Mouse (Mus musculus) heart, postnatal 0 days (tissue): ENCODE results near the gene Eef1a2.

Experiments
- CTCF ChIP-seq: IDR thresholded peaks from 2 replicates; pipeline ENCODE4 v1.5.1; 2016; ENCODE audit warnings: antibody characterized with exemption, control low read depth, low read depth
- EP300 ChIP-seq: IDR thresholded peaks from 2 replicates; pipeline ENCODE4 v1.6.1; 2016; ENCODE audit warnings: antibody characterized with exemption, low read depth

DNA sequence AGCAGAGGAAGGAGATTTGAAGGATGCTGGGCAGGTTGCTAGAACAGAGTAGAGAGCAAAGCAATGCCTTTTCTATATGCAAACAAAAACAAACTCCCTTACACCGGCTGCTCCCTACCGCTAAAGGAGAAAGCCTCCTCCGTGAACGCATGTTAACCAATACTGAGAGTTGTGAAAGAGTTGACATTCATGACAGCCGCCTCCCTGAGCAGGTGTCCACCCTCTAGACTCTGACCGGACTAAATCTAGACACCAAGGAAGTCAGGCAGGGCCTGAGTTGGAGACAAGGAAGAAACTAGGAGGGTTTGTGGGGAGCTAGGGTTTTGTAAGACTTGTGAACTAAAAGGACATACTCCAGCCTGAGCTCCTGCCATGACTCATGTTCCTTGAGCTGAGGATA is 46.1 kb upstream of the Eef1a2 start:
- TF ChIP-seq CTCF (no peak), EP300 (no peak)
